Comparison of ENCODE assay signal across 11 mouse cellular contexts in genomic region chr10:80035686-80036085, GRCm38 (mm10). TPM values are rescaled to one million over a fixed set of nuclear protein-coding genes. Genes with fewer than 3 reads are reported as not detected.
DNase-seq lines count a peak whose midpoint lies in the region; ATAC-seq and TF ChIP-seq lines count a peak whose summit lies in the region.
"Had no signal": no experiment of that assay in that cellular context is flagged by ENCODE, and none has a peak within 500 bp of the region (broad histone marks: within the 10 kb centered on the region; RNA-seq: fewer than 3 reads in every experiment).

No protein-coding gene starts in this region.

- H3K4me2 ChIP-seq in heart, embryonic 16.5 days (ENCODE audit: low read depth, low read length), result no peak overlapping the region
- no peak overlapping the region for H3K4me2 ChIP-seq in liver, embryonic 11.5 days
- H3K4me2 ChIP-seq in intestine, postnatal 0 days (replicated peaks; ENCODE audit: low read depth), result no peak overlapping the region
- H3K4me2 ChIP-seq in lung, postnatal 0 days (replicated peaks; ENCODE audit: low read depth, low read length), result no peak overlapping the region

- no peak for DNase-seq in heart, postnatal 36 days
- DNase-seq in liver, embryonic 11.5 days (ENCODE audit: low spot score), result no peak
- DNase-seq in liver, result no peak
- peak; percentile 85 for DNase-seq in lung, postnatal 0 days (ENCODE audit: low spot score)
- no peak for DNase-seq in adrenal gland, postnatal 10 days
- DNase-seq in adrenal gland, adult (ENCODE audit: inconsistent age in 2 of 2, low spot score in 1 of 2), result no peak
- DNase-seq: adrenal gland, postnatal 25 days; spleen, adult 18-20 months; thymus, adult 2 months had no signal

- peaks cover 29% of the 10 kb centered on the region for H3K36me3 ChIP-seq in heart, embryonic 16.5 days (ENCODE audit: control insufficient read depth, insufficient read depth)
- peaks cover 38% of the 10 kb centered on the region for H3K36me3 ChIP-seq in liver, embryonic 11.5 days (ENCODE audit: control insufficient read depth, insufficient read depth, low read length)
- H3K36me3 ChIP-seq in intestine, postnatal 0 days (ENCODE audit: control insufficient read depth, insufficient read depth), result peaks cover 32% of the 10 kb centered on the region
- H3K36me3 ChIP-seq in lung, postnatal 0 days (ENCODE audit: insufficient read depth, low read length), result 0 out of 2 replicates have a peak, but pooled peaks cover 7% of the 10 kb centered on the region

- peaks cover 29% of the 10 kb centered on the region for H3K4me1 ChIP-seq in heart, embryonic 16.5 days (ENCODE audit: control insufficient read depth, insufficient read depth, low read length)
- peaks cover 41% of the 10 kb centered on the region for H3K4me1 ChIP-seq in liver, embryonic 11.5 days (replicated peaks; ENCODE audit: control insufficient read depth, insufficient read depth, low read length)
- H3K4me1 ChIP-seq in intestine, postnatal 0 days (replicated peaks; ENCODE audit: control insufficient read depth, insufficient read depth, low read length), result peaks cover 6% of the 10 kb centered on the region
- peaks cover 34% of the 10 kb centered on the region for H3K4me1 ChIP-seq in lung, postnatal 0 days (ENCODE audit: insufficient read depth, low read depth, low read length)

- H3K9ac ChIP-seq in heart, embryonic 16.5 days (ENCODE audit: low read length), result 0 out of 2 replicates have a peak overlapping the region, but pooled peaks have one; percentile 21
- H3K9ac ChIP-seq in liver, embryonic 11.5 days (ENCODE audit: low read depth, low read length), result peak overlapping the region; percentile 20; the same call in 1 of the 2 replicates
- H3K9ac ChIP-seq in intestine, postnatal 0 days (ENCODE audit: low read depth, low read length), result no peak overlapping the region
- no peak overlapping the region for H3K9ac ChIP-seq in lung, postnatal 0 days (replicated peaks; ENCODE audit: low read depth)

- no peak for ATAC-seq in heart, embryonic 16.5 days (replicated peaks; ENCODE audit: extremely low read depth, insufficient read depth, low FRiP score)
- no peak for ATAC-seq in liver, embryonic 11.5 days (replicated peaks; ENCODE audit: low FRiP score)
- no peak for ATAC-seq in intestine, postnatal 0 days
- peak; percentile 40 for ATAC-seq in lung, postnatal 0 days

- WGBS in heart, embryonic 16.5 days, result 82% methylated on average over 5 of the region's 5 CpGs
- WGBS in liver, embryonic 11.5 days, result 91% methylated on average over 5 of the region's 5 CpGs
- WGBS in intestine, postnatal 0 days, result 75% methylated on average over 5 of the region's 5 CpGs
- 56% methylated on average over 5 of the region's 5 CpGs for WGBS in lung, postnatal 0 days

- no peaks in the 10 kb centered on the region for H3K27me3 ChIP-seq in heart, embryonic 16.5 days (ENCODE audit: control insufficient read depth, insufficient read depth, low read length)
- H3K27me3 ChIP-seq in liver, embryonic 11.5 days (replicated peaks; ENCODE audit: control insufficient read depth, insufficient read depth, low read length), result no peaks in the 10 kb centered on the region
- H3K27me3 ChIP-seq in intestine, postnatal 0 days (replicated peaks; ENCODE audit: control insufficient read depth, insufficient read depth, low read length), result no peaks in the 10 kb centered on the region
- no peaks in the 10 kb centered on the region for H3K27me3 ChIP-seq in lung, postnatal 0 days (replicated peaks; ENCODE audit: insufficient read depth, low read length)

- intact Hi-C loops in heart, postnatal 36 days (cut with DNase I), result loop anchor here (2.0 kb wide), 3 partner anchors 33 to 79 kb away; partner anchors contain the start of gene Stk11

- no peaks in the 10 kb centered on the region for H3K9me3 ChIP-seq in heart, embryonic 16.5 days (replicated peaks; ENCODE audit: control insufficient read depth, low read length)
- no peaks in the 10 kb centered on the region for H3K9me3 ChIP-seq in liver, embryonic 11.5 days (ENCODE audit: control insufficient read depth, low read length)
- no peaks in the 10 kb centered on the region for H3K9me3 ChIP-seq in intestine, postnatal 0 days (ENCODE audit: control insufficient read depth)
- no peaks in the 10 kb centered on the region for H3K9me3 ChIP-seq in lung, postnatal 0 days (ENCODE audit: low read length)

- peak; percentile 44 for TF ChIP-seq EP300 in lung, postnatal 0 days (IDR thresholded peaks at IDR 0.05)

- H3K4me3 ChIP-seq in heart, embryonic 16.5 days (ENCODE audit: low read length), result no peak overlapping the region
- no peak overlapping the region for H3K4me3 ChIP-seq in liver, embryonic 11.5 days (ENCODE audit: low read depth, low read length)
- H3K4me3 ChIP-seq in intestine, postnatal 0 days (ENCODE audit: low read depth, low read length), result no peak overlapping the region
- no peak overlapping the region for H3K4me3 ChIP-seq in lung, postnatal 0 days (ENCODE audit: low read depth, low read length)

- TF ChIP-seq CTCF in intestine, postnatal 0 days (IDR thresholded peaks at IDR 0.05; ENCODE audit: low read depth), result no peak
- TF ChIP-seq CTCF in lung, postnatal 0 days (IDR thresholded peaks at IDR 0.05), result no peak

- H3K27ac ChIP-seq in heart, embryonic 16.5 days (ENCODE audit: low read length), result peak overlapping the region; percentile 71
- peak overlapping the region; percentile 4; the same call in 1 of the 2 replicates for H3K27ac ChIP-seq in liver, embryonic 11.5 days (ENCODE audit: low read depth, low read length)
- peak overlapping the region; percentile 30; the same call in 1 of the 2 replicates for H3K27ac ChIP-seq in intestine, postnatal 0 days (ENCODE audit: low read depth, low read length)
- peak overlapping the region; percentile 92 for H3K27ac ChIP-seq in lung, postnatal 0 days (ENCODE audit: low read length)

RNA-seq across cellular contexts. Expression of gene Polr2e, which starts 3.9 kb away (rescaled TPM):
- 136 and 144 TPM in 2 replicates for polyA plus RNA-seq in heart, embryonic 16.5 days (2015; fragmentation: Nextera tagmentation; extraction: Ambion mirVana)
- 10 to 100 TPM; 88.5 to 96.4 TPM for total RNA-seq in heart, postnatal 36 days (2021)
- polyA plus RNA-seq in liver, embryonic 11.5 days (2014; fragmentation: Nextera tagmentation; extraction: Ambion mirVana), result 239 and 256 TPM in 2 replicates
- 90.0 and 98.5 TPM in 2 replicates for polyA plus RNA-seq in intestine, postnatal 0 days (2015; fragmentation: Nextera tagmentation; extraction: Ambion mirVana)
- 178 and 202 TPM in 2 replicates for polyA plus RNA-seq in lung, postnatal 0 days (2015; fragmentation: Nextera tagmentation; extraction: Ambion mirVana)
- total RNA-seq in adrenal gland, postnatal 10 days (2021), result 100 to 1,000 TPM in 1 of 2 experiments, 10 to 100 TPM in 1; 96.5 to 102 TPM

RNA-seq across cellular contexts. Expression of gene Gpx4, which starts 11.3 kb away (rescaled TPM):
- 668 and 748 TPM in 2 replicates for polyA plus RNA-seq in heart, embryonic 16.5 days (2015; fragmentation: Nextera tagmentation; extraction: Ambion mirVana)
- total RNA-seq in heart, postnatal 36 days (2021), result 100 to 1,000 TPM; 863 to 871 TPM
- 761 and 762 TPM in 2 replicates for polyA plus RNA-seq in liver, embryonic 11.5 days (2014; fragmentation: Nextera tagmentation; extraction: Ambion mirVana)
- 1,519 and 1,523 TPM in 2 replicates for polyA plus RNA-seq in intestine, postnatal 0 days (2015; fragmentation: Nextera tagmentation; extraction: Ambion mirVana)
- polyA plus RNA-seq in lung, postnatal 0 days (2015; fragmentation: Nextera tagmentation; extraction: Ambion mirVana), result 1,058 and 1,082 TPM in 2 replicates
- 1,000 to 10,000 TPM; 1,132 to 1,146 TPM for total RNA-seq in adrenal gland, postnatal 10 days (2021)

RNA-seq across cellular contexts. Expression of gene Arhgap45, which starts 19.2 kb away (rescaled TPM):
- polyA plus RNA-seq in heart, embryonic 16.5 days (2015; fragmentation: Nextera tagmentation; extraction: Ambion mirVana), result 10.9 and 17.7 TPM in 2 replicates
- total RNA-seq in heart, postnatal 36 days (2021), result 1 to 10 TPM; 4.1 to 5.9 TPM
- 29.0 and 29.4 TPM in 2 replicates for polyA plus RNA-seq in liver, embryonic 11.5 days (2014; fragmentation: Nextera tagmentation; extraction: Ambion mirVana)
- polyA plus RNA-seq in intestine, postnatal 0 days (2015; fragmentation: Nextera tagmentation; extraction: Ambion mirVana), result 1.2 and 1.3 TPM in 2 replicates
- polyA plus RNA-seq in lung, postnatal 0 days (2015; fragmentation: Nextera tagmentation; extraction: Ambion mirVana), result 20.1 and 22.2 TPM in 2 replicates
- total RNA-seq in adrenal gland, postnatal 10 days (2021), result 10 to 100 TPM; 11.9 to 12.7 TPM

RNA-seq across cellular contexts. Expression of gene Abca7, which starts 39.4 kb away (rescaled TPM):
- 3.2 TPM in 2 replicates for polyA plus RNA-seq in heart, embryonic 16.5 days (2015; fragmentation: Nextera tagmentation; extraction: Ambion mirVana)
- 1 to 10 TPM; 7.7 to 7.9 TPM for total RNA-seq in heart, postnatal 36 days (2021)
- 7.7 and 8.6 TPM in 2 replicates for polyA plus RNA-seq in liver, embryonic 11.5 days (2014; fragmentation: Nextera tagmentation; extraction: Ambion mirVana)
- polyA plus RNA-seq in intestine, postnatal 0 days (2015; fragmentation: Nextera tagmentation; extraction: Ambion mirVana), result 2.2 and 2.5 TPM in 2 replicates
- polyA plus RNA-seq in lung, postnatal 0 days (2015; fragmentation: Nextera tagmentation; extraction: Ambion mirVana), result 5.5 and 6.5 TPM in 2 replicates
- total RNA-seq in adrenal gland, postnatal 10 days (2021), result 10 to 100 TPM; 16.0 to 19.8 TPM

RNA-seq across cellular contexts. Expression of gene Cnn2, which starts 47.3 kb away (rescaled TPM):
- polyA plus RNA-seq in heart, embryonic 16.5 days (2015; fragmentation: Nextera tagmentation; extraction: Ambion mirVana), result 218 and 255 TPM in 2 replicates
- 10 to 100 TPM; 29.9 to 30.6 TPM for total RNA-seq in heart, postnatal 36 days (2021)
- polyA plus RNA-seq in liver, embryonic 11.5 days (2014; fragmentation: Nextera tagmentation; extraction: Ambion mirVana), result 115 and 124 TPM in 2 replicates
- polyA plus RNA-seq in intestine, postnatal 0 days (2015; fragmentation: Nextera tagmentation; extraction: Ambion mirVana), result 109 and 117 TPM in 2 replicates
- 483 and 567 TPM in 2 replicates for polyA plus RNA-seq in lung, postnatal 0 days (2015; fragmentation: Nextera tagmentation; extraction: Ambion mirVana)
- total RNA-seq in adrenal gland, postnatal 10 days (2021), result 10 to 100 TPM; 46.8 to 57.8 TPM

Comparison
In these comparisons a context has a peak if more than half of its experiments do, and no peak if none do; other contexts are left out.
1. H3K27ac ChIP-seq: peak in every context shown above with its lines; median percentile 92 in lung, postnatal 0 days; 71 in heart, embryonic 16.5 days; 30 in intestine, postnatal 0 days; 4 in liver, embryonic 11.5 days.
2. H3K9ac ChIP-seq: peak in heart, embryonic 16.5 days (single experiment) and liver, embryonic 11.5 days (single experiment); none in intestine, postnatal 0 days (single experiment) and lung, postnatal 0 days (single experiment).